Mouse (Mus musculus) adrenal gland, postnatal 4 days (tissue): Measurements from ENCODE around the gene Dus3l. TPM values are rescaled to one million over a fixed set of nuclear protein-coding genes. Genes with fewer than 3 reads are reported as not detected.

ENCODE experiments used
- DNase-seq, 2 experiments: peaks; one replicate each; pipeline ENCODE4 v3.0.0; 2021 to 2022; ENCODE audit warnings: low spot score in 2 of 2, mixed read lengths in 2 of 2
- long read RNA-seq, 2 experiments: library from polyadenylated mRNA; stranded (forward); transcript quantifications; one replicate each; pipeline ENCODE4 v2.0.0; 2021
- total RNA-seq, 2 experiments: library from RNA; stranded (reverse); gene quantifications; 2 replicates each; pipeline ENCODE4 v1.2.3; 2021

Gene Dus3l
- total RNA-seq = 10 to 100 TPM; 53.0 to 56.2 TPM
- long read RNA-seq, experiment 1, transcript Dus3l-204 (10 exons, 2,749 nt) = minor isoform, 8 of 84 reads
- long read RNA-seq, experiment 1, transcript Dus3l-201 (13 exons, 2,025 nt) = major isoform, 38 of 84 reads
- long read RNA-seq, experiment 1, partial matches to known transcripts = 19 of 84 reads
- long read RNA-seq, experiment 1, other reads (novel, unspliced or antisense) = 19 of 84 reads
- long read RNA-seq, experiment 2, transcript Dus3l-201 (13 exons, 2,025 nt) = major isoform, 57 of 117 reads
- long read RNA-seq, experiment 2, transcript Dus3l-204 (10 exons, 2,749 nt) = minor isoform, 7 of 117 reads
- long read RNA-seq, experiment 2, partial matches to known transcripts = 19 of 117 reads
- long read RNA-seq, experiment 2, other reads (novel, unspliced or antisense) = 32 of 117 reads

DNA sequence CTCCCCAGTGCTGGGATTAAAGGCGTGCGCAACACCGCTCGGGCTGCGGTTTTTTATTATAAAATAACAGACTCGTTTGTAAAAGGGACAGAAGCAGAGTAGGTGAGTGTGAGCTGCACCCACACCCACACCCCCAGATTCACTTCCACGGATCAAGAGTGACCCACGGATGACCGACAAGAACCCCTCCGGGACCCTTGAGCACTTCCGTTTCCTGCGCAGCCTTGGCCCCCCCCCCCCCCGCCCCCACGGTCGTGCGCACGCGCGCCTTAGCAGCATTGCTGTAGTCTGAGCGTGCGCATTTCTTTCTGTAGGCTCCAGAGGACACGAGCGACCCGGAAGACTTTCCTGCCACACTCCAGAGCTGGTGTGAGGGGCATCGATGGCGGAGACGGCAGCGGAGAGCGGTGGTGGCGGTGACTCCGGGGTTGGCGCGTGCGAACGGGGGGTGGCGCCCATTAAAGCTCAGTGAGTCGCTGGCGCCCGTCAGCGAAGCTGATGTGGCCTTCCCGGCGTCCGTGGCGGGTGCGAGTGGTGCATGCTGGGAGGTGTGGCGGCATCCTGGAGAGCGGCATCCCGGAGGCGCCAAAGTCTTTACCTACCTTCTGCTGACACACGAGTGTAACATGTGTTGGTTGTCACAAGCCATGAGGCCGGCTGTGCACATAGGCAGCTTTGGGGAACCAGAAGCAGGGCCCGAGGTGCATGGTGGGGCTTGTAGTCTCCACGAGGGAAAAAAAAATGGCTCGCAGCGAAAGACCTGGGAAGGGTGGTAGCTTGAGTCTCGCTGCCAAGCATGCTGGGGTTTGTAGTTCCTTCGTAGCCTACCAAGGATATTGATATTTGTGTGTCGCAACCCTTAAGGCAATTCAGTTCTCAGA, at the start of gene Dus3l:
TSS of gene Dus3l (plus strand) at position 284 of the 881 bp plus-strand sequence.
- peak; percentile 62 to 73 for DNase-seq

DNA sequence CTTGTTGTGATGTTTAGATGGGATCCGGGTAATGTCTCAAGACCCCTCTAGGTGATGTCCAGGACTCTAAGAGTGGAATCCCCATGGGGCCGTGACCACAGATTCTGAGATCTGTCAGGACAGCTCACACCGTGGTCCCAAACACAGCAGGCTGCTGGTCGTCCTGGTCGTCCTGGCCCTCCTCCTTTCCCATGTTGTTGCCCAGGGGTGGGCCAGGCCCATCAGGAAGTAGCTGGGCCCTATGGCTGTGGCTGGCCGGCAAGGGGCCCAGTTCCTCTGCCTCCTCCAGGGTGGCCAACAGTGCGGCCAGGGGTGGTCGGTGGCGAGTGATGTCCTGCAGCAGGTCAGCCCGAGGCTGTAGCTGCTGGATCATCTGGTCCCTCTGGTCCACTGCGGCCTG, 49.2 kb upstream of the Dus3l start:
- no peak for DNase-seq

DNA sequence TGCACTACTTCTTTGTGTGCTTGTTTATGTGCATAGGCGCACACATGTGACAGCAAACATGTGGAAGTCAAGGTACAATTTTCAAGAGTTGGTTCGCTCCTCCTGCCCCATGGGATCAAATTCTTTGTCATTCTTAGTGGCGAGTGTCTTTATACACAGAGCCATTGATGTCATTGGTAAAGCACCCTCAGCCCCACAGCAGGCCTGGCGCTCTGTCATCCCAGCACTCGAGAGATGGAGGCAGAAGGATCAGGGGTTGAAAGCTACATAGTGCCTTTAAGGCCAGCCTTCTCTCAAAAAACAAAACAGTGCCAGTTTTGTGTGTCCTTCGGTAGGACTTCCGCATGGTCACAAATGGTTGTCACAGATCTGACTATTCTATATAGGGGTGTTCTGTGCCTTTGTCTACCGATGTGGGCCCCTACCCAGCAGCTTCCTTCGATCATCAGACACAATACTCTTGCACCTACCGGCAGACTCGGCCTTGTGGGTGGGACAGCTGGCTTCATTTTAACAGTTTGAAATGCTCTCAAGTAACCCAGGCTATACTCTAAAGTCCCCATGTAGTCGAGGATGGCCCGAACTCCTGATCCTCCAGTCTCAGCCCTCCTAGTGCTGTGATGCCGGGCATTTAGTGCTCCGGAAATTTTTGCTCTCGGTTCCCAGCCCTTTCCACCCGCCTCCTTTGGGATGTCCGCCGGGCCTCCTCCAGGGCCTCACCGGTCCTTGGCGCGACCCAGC, 48.5 kb upstream of the Dus3l start:
- DNase-seq = no peak

DNA sequence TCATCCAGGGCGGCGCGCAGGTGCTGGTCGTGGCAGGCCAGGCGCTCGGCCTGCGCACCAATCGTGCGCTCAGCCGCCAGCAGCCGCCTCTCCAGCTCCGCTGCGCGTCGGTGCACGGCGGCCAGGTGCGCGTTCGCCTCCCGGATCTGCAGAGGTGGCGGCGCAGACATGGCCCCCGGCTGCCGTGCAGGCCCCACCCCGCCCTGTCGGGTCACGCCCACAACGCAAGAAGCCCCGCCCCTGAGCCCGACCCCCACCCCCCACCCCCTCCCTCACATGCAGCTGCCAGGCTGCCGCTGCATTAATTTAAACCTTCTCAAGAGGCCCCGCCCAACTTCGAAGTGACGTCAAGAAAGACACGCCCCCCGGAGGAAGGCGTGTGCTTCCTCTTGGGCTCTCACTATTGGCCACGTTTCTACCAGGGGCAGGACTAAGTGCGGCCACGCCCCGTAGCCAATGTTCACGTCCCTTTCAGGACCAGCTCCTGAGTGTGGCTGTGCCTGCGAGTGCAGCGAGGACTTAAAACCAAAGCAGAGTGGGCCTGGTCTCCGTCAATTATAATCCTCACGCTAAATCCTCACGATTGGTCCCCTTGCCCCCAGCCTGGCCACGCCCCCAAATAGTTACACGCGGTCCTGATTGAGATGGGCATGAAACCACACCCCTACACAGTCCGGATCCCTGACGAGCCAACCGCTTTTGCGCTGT, 47.7 kb upstream of the Dus3l start:
- DNase-seq = peak; percentile 83 to 90

DNA sequence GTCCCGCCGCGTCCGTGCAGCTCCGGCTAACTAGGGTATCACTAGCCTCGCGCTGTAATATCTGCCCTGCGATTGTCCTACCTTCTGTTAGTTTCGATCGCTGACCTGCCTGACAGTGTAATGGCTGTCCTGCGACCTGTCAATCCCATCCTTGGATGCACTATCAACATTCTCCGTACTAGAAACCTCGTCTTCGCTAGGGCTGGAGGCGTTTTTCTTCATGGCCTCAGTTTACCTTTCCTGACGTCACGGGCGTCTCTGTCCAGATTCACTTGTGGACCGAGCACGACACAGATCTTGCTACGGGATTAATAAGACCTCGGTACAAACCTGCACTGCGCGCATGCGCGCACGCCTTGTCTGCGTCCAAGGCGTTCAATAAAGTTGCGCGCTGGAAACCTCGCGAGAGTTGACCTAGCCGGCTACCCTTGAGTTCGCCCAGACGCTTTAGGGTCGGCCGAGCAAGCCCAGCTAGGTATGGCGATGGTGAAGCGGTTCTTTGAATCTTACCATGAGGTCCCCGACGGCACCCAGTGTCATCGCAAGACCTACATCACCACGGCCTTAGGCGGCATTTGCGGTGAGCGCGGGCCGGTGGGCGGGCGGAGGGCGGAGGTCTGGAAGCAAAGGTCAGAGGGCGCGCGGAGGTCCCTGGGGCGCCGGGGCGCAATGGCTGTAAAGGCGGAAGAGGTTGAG, 47.0 kb upstream of the Dus3l start, which contains the start of the genes Ndufa11 and Vmac:
TSS of gene Ndufa11 (plus strand) at position 405 of the 696 bp plus-strand sequence.
TSS of gene Vmac (minus strand) at position 660 of the 696 bp plus-strand sequence.
- peak; percentile 90 to 95 for DNase-seq

DNA sequence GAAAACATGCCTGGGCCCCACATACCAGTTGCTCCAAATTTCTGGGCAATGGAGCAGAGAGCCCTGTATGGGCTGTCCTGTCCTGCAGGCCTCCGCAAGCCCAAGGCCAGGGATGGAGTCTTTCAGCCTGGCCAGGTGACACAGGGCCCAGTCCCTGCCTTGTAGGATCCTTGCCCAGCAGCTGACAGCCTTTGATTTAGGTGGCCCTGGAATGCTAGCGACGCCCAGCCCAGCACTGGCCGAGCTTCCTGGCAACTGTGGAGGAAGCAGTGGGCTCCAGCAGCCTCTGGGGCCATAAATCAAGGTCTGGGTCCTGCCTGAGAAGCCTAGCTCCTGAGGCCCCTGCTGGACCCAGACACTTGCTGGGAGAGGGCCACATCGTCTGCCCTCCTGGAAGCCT, 42.1 kb upstream of the Dus3l start:
- no peak for DNase-seq

DNA sequence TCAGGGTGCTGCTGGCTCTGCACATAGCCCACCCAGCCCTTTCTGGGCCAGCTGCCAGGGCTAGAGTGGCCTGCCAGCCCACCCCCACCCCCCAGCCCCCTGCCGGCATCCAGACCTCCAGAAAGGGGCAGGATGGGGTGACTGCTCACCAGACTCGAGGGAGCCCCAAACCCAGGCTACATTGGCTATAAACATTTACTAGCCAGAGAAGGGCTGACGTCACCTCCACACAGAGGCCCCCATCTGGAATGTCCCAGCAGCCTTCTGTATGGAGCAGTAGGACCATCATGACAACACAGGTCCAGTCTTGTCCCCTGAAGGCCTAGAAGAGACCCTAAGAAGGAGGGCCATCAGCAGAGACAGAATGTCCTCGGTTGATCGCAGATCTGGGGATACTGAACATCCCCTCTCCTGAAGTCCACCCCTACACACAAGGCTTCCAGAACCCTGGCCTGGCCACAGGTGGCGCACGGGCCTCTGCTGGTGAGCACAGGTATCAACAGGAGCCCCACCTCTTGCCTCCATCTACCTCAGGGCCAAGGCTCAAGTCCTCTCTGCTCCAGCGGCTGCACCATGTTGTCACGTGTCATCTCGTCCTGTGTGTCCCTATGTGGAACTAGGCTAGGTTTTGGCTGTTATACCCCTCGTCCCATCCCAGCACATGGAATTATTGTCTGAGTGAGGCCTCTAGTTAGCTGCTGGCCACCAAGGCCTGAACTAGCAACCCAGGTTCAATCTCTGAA, 41.0 kb upstream of the Dus3l start:
- DNase-seq = no peak

DNA sequence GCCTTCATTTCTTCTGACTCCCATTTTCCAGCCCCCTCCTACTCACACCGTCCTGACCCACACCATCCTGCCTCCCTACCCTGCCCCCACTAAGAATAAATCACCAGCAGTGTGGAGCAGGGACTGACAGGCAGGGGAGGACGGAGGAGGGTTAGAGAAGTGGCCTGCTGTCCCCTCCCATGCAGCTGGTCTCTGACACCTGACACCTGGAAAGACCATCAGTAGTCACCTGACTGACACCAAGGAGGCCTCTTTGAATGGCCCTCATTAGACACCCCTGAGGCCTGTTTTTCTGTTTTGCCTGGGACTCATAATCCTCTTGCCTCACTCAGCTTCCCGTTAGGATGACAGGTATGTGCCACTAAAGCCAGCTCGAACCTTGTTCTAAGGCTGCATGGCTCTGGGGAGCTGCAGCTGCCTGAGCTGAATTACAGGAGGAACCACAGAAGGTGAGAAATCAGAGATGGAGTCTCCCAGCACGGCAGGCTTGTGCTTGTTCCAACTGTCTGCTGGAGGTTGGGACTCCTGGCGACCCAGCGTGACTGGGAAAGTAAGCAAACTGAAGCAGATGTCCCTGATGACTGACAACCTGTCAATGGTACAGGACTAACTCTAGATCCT, 37.4 kb upstream of the Dus3l start:
- no peak for DNase-seq

DNA sequence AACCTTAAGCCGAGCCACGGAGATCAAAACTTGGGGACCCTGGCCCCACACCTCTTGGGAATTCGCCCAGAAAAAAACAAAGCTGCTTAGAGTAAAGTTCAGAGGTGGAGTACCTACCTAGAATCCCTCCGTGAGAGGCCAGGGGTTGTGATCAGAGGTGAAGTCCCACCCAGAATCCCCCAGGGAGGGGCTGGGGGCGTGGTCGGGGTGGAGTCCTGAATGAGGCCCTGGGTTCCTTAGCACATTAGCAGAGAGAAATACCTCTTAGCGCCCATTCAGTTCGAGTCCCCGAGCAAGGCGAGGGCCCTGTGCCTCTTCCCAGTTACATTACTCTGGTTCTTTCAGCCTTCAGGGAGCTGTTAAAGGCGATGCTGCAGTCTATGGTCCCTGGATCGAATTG, 36.9 kb upstream of the Dus3l start:
- DNase-seq = no peak

DNA sequence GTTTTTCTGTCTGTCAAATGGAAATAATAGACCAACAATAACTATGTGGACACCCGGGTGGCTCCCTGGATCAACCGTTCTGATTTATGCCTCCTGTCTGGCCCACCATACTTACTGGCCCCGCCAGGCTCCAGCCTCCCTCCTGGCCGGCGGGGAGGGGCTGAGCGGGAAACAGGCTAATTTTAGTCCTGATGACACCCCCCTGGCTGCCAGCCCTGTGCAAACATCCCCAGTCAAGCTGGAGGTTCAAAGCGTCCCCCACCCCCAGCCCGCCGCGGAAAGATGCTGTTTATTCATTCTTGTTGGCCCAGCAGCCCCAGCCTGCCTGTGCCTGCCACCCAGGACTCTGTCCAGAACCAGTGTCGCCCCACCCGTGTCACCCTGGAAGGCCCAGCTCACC, 36.4 kb upstream of the Dus3l start:
- no peak for DNase-seq

DNA sequence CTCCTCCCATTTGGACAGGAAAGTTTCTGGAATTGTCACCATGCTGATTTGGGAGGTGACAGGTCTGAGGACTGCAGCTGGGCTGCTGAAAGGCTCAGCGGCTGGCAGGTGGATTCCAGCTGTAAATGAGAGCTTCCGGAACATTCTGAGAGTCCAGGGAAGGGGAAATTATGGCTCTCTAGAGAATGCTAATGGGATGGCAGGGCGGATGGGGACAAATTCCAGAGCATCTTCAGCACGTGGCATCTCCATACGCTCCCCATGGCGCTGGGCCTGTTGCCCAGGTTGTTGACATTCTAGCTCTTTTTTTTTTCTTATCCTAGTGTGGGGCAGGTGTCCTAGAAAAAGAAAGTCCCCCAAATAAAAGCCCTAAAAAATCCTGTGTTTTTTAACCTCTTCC, 35.4 kb upstream of the Dus3l start:
- DNase-seq = no peak

DNA sequence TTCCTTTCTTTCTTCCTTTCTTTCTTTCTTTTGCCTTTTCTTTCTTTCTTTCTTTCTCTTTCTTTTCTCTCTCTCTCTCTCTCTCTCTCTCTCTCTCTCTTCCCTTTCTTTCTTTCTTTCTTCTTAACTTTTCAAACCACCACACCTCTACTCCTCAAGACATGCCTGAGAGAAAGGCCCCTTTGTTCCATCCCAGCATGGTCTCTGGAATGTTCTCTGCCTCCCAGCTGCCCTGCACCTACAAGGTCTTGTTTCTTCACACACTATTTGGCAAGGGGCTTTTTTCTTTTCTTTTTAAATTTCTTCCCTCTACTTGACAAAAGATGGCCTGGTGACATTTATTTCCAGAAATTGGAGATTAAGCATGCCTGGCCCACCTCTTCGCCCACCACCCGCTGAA, 34.9 kb upstream of the Dus3l start:
- no peak for DNase-seq

DNA sequence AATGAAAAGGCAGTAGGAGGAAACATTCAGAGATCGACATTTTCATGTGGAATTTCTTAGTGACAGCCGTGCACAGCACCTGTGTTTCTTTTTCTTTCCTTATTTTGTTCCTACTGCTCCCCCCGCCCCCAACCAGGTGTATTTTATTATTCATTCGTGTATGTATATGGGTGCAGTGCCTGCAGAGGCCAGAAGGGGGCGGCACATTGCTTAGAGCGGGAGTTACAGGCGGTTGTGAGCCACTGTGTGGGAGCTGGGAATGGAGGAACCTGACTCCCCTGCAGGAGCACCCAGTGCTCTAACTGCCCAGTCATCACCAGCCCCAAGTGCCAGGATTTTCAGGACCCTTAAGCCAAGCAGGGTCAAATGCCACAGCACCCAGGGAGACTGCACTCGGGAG, 28.0 kb upstream of the Dus3l start:
- no peak for DNase-seq

DNA sequence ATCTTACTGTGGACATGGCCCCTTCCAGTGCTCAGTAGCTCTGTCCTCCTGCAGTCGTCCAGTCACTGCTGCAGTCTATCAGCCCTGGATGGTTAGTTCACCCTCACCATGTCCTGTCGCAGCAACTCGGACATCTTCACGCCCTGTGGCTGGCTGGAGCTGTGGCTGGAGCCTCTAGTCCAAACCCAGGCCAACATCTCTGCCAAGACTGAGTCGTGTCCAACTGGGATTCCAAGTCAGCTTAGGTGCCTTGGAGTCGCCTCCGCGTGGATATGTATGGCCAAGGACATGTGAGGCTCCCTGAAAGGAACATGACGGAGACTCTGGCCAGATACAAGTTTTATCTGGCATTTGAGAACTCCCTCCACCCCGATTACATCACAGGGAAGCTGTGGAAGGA, 26.3 kb upstream of the Dus3l start:
- DNase-seq = no peak

DNA sequence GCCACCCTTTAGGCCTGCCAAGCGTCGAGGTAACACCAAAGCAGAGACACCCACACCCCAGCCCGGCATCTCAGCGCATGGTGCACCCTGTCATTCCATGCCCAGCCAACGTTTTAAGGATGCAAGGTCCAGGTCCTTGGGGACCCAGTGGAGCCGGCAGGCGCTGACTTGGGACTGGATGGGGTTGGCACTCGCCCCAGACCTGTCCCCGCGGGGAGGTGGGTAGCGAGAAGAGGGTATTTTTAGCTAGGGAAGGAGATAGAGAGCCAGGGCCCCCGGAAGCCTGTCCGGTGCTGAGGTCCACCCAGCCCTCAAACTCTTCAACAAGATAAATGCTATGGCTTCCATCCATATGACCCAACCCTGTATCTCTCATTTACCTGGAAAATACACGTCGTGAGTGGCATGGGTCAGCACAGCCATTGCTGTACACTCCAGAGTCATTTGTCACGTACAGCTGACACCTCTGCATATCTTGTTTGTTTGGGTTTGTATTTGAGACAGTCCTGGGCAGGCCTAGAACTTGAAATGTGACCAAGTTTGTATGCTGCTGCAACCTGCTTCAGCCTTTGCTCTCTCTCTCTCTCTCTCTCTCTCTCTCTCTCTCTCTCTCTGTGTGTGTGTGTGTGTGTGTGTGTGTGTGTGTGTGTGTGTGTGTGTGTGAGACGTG, 24.3 kb upstream of the Dus3l start:
- DNase-seq = no peak

DNA sequence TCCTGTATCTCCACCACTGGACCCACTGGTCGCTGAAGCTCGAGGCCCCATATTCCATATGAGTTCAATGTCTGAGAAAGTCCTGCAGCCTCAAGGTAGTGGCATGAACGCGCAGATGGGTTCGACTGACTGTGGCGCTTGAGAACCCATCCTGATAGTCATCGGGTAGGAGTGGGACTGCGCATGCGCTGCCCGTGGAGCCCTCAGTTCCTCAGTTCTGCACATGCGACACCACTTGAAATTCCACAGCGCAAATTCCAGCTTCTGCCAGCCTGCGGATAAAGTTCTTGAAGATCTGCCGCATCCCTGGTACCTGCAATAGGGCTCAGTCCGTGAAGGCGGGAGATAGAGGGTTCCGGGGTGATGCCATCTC, 23.8 kb upstream of the Dus3l start:
- no peak for DNase-seq

DNA sequence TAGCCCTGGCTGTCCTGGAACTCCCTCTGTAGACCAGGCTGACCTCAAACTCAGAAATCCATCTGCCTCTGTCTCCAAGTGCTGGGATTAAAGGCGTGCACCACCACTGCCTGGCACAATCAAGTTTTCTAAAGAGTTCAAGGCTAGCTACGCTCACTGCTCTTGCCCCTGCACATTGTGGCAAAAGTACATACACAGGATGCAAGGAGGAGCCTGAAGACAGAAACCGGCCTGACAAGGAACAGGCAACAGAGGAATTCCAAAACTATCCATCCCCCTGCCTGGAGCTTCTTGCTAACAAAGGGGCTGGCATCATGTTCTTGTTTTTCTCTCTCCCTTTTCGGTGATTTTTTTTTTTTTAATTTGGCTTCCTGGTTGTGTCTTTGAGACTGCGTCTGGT, 20.4 kb upstream of the Dus3l start:
- DNase-seq = no peak

DNA sequence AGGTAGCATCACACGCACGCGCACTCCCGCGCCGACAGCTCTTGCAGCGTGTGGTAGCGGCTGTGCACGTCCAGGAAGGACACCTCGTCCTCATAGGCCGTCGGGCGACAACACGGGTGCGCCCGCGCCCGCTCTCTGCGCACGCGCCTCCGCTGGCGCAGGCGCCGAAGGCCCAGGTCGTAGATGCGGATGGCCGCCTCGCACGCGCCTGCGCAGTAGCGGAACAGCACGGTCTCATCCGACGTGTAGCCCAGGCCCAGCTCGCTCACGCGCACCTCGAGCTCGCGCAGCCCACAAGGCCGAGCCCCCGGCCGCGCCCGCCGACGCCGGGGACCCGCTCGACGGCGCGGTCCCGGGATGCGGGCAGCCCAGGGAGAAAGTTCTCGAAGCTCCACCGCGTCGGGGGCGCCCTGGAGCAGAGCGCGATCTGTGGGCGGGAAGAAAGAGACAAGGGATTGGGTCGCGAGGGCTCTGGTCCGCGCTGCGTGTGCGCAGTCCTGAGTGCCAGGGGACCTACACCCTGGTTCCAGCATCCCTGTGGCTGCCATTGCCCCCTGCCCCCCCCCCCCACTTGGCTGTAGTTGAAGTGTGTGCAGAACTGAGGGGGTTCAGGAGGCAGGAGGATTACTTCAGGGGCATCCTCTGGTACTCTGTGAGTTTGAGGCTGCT, 13.0 kb upstream of the Dus3l start:
- DNase-seq = no peak
